Mouse (Mus musculus) ZHBTc4 (cell line): ENCODE measurements around the gene Qars.

Source experiments
- DNase-seq: peaks from one replicate; pipeline ENCODE4 v3.0.0-alpha.2; 2011; ENCODE audit warnings: low read depth, low spot score

Qars gene

DNA sequence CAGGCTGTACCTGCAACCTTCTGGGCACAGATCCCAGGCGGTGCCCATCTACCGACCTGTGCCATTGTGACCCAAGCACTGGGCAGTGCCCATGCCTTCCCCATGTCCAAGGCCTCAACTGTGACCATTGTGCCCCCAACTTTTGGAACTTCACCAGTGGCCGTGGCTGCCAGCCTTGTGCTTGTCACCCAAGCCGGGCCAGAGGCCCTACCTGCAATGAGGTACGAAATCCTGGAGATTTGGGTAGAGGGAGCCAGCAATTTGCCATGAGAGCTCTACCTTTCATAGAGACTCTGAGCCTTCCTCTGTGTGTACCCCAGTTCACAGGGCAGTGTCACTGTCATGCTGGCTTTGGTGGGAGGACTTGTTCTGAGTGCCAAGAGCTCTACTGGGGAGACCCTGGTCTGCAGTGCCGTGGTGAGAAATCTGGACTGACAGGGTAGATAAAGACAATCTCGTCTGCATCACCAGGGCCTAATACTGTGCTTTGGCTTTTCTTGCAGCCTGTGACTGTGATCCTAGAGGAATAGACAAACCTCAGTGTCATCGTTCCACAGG, 20.5 kb upstream of the Qars start:
- DNase-seq = no peak

DNA sequence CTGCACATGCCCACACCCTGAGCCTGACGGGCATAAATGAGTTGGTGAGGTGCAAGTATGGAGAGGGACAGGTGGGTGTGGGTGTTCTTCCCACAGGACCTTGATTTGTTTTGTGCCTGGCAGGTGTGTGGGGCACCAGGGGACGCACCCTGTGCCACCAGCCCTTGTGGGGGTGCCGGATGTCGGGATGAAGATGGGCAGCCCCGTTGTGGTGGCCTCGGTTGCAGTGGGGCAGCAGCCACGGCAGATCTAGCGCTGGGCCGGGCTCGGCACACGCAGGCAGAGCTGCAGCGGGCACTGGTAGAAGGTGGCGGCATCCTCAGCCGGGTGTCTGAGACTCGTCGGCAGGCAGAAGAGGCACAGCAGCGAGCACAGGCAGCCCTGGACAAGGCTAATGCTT, 19.1 kb upstream of the Qars start:
- peak; percentile 39 for DNase-seq

GRCm38 (mm10) chr9:108489215-108489614, 18.3 kb upstream of the Qars start:
- no peak for DNase-seq

- no peak for DNase-seq
Measured at GRCm38 (mm10) chr9:108489702-108490558, 17.6 kb upstream of the Qars start.

DNA sequence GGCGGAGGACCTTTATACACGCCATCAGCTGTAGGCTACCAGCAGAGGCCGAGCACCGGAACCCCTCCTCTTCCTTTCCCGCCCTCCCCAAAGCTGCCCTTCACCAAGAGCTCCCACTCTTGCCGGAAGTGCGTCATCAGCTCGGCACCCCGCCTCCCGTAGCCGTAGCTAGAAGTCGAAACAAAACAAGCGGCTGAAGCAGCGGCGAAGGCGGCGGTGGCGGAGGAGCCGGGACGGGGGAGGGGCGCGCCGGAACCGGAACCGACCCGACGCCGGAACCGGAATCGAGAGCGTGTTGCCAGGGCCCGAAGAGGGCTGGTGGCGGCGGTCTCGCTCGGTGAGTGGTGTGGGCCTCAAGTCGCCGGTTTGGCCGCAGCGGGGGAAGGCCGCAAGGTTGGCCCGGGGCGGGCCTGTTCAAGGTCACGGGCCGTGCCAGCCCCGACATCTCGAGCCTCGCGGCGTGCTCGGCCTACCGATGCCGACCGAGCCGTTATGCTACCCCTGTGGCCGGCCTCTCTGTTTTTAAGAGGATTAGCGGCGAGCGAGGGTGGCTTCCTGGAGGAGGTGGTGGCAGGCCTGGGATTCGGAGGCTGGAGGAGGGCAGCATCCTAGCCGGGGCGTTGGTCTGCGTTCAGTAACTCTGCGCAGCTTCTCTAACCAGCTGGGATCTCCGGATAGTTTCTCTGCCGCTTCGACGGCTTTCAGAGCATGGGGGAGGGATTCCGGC, 16.8 kb upstream of the Qars start, which contains the start of gene Usp19:
Usp19 (plus strand) TSS at position 44 of the 727 bp plus-strand sequence.
- DNase-seq = peak; percentile 98

GRCm38 (mm10) chr9:108491286-108491580, 16.3 kb upstream of the Qars start:
- DNase-seq = no peak

DNA sequence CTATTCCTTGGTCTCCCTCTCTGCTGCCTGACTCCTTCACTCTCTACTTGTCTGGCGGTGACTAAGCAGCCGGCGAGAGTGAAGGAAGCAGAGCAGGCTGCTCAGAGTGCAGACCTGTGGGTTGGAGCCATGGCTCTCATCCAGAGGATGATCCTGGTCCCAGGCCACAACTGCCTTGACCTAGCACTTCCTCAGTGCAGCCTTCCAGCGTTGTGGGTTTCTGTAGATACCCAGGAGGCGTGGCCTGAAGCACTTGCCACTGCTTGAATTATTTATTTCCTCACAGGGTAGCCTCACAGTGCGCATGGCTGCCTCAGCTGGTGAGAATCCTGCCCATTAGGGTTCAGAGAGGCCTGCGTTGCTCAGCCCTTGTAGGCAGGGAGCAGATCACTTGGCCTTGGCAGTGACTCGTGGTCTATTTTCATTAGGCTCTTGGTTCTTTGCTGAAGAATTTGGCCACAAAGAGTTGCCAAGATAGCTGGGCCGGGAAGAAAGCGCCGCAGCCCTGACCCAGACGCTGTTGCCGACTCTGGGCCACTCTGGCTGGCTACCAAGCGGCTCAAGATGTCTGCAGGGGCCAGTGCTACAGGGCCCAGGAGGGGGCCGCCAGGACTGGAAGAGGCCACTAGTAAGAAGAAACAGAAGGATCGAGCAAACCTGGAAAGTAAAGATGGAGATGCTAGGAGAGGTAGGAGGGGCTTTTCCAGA, 15.3 kb upstream of the Qars start:
- peak; percentile 73 for DNase-seq

DNA sequence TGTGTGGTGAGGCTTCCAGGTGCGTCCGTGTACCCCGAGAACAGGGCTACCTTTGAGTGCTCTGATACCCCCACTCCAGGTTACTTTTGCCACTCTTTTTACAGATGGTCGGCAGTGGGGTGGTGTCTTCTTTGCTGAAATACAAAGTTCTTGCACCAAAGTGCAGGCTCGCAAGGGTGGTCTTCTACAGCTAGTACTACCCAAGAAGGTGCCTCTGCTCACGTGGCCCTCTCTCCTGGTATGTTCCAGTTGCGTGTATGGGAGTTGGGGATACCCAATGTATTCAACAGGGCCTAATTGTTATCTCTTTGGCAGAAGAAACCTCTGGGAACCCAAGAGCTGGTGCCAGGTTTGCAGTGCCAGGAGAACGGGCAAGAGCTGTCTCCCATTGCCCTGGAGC, 14.3 kb upstream of the Qars start:
- DNase-seq = no peak

- DNase-seq = no peak
Measured at GRCm38 (mm10) chr9:108494146-108494825, 13.2 kb upstream of the Qars start.

DNA sequence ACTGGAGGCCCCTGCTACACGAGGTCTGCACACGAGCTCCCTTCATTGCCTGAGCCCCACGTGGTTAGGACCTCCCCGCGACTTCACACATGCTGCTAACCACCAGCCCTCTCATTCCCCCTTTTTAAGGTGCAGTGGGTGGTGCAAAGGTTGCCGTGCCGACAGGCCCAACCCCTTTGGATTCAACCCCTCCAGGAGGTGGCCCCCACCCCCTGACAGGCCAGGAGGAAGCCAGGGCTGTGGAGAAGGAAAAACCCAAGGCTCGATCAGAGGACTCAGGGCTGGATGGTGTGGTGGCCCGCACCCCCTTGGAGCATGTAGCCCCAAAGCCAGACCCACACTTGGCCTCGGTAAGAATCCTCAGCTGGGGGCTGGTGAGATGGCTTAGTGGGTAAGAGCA, 12.6 kb upstream of the Qars start:
- no peak for DNase-seq

- DNase-seq = no peak
Measured at GRCm38 (mm10) chr9:108499231-108499630, 8.3 kb upstream of the Qars start.

DNA sequence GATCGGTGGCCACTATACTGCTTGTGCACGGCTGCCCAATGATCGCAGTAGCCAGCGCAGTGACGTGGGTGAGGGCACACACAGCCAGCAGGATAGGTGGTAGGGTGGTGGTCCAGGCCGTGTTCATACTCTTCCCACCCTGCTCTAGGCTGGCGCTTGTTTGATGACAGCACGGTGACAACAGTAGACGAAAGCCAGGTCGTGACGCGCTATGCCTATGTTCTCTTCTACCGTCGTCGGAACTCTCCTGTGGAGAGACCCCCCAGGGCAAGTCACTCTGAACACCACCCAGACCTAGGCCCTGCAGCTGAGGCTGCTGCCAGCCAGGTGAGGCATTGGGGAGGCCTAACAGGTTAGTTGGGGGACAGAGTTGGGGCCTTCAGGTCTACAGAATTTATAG, 7.6 kb upstream of the Qars start:
- no peak for DNase-seq

GRCm38 (mm10) chr9:108506901-108507300, 605 bp upstream of the Qars start:
- DNase-seq = no peak

DNA sequence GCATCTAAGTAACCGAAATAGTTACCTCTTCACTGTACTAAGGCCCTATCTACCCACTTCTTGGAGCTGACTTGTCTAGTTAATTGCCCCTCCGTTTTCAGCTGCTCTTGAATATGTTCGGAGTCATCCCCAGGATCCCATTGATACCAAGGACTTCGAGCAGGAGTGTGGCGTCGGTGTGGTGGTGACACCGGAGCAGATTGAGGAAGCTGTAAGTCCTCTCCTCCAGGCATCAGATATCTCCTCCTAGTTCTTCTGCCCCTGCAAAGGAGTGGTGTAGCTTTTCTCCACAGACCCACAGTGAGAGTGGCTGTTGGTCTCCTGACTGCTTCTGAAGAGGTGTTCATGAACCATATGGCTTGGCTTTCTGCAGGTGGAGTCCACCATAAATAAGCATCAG, 1.3 kb downstream of the Qars start:
- DNase-seq = no peak

DNA sequence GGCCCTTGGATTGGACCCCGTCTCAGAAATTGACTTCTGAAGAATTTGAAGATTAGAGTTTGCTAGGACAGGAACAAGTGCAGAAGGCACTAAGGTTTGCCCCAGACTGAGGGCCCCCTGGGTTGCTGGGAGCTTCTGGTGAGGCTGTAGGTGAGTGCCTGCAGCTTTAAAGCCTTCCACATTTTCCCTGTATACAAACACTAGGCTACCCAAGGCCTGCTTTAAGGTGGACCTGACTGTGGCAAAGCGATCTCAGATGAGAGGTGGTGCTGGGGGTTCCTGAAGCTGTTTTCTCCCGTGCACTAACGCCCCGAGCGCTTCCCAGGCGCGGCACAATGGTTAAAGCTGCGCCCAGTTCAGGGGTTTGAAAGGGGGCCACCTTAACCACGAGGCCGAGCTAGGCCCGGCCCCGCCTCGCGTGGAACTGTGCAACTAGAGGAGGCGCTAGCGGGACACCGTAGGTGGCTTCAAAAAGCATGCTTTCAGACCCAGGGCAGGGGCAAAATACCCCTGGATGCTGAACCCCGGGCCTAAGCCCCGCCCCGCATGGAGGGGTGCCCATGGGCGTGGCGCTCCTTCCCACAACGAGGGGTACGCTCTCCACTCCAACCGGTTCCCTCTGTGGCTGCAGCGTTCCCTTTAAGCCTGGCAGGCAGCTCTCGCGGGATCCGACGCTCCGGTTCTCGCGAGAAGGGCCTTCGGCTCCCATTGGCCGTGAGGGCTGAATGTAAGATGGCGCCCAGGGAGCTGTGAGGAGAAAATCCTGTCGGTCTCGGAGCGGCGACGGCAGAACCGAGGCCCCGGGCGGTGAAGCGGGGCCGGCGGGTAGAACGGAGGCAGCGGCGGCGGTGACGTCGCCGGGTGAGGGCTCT, 9.1 kb downstream of the Qars start, which contains the start of gene Qrich1:
Qrich1 (plus strand) TSS at position 427 of the 872 bp plus-strand sequence.
- peak; percentile 98 for DNase-seq

GRCm38 (mm10) chr9:108517253-108517930, 9.9 kb downstream of the Qars start:
- DNase-seq = peak; percentile 94

DNA sequence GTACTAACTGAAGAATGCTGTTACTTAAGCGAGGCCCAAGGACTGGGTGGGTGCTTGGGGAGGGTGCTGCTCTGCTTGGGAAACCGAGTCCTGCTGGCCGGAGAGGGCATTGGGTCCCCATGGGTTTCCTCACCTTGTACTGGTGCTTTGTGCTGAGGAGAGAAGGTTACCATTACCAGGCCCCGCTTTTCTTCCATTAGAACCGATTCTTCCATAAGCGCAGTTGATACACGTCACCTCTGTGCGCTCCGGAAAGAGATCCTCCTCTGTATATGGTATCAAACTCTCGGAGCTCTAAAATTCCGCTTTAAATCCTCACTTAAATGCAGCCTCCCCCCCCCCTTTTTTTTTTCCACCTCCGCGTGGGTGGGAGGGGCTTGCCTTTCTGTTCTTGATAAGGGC, 10.4 kb downstream of the Qars start:
- DNase-seq = peak; percentile 79

GRCm38 (mm10) chr9:108521604-108522003, 14.1 kb downstream of the Qars start:
- DNase-seq = no peak

DNA sequence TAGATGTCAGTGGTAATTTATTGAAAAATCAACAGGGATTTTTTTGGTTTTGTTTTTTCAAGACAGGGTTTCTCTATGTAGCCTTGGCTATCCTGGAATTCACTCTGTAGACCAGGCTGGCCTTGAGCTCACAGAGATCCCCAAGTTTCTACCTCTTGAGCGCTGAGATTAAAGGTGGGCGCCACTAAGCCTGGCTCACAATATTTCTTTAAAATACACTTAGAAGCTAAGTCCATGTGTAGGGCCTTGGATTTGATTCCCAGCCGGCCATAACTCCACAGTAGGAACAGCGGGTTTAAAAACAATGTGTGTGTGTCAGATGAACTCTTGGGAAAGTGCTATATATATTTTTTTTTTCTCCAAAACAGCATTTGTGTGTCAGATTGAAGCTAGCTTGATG, 15.8 kb downstream of the Qars start:
- DNase-seq = no peak

DNA sequence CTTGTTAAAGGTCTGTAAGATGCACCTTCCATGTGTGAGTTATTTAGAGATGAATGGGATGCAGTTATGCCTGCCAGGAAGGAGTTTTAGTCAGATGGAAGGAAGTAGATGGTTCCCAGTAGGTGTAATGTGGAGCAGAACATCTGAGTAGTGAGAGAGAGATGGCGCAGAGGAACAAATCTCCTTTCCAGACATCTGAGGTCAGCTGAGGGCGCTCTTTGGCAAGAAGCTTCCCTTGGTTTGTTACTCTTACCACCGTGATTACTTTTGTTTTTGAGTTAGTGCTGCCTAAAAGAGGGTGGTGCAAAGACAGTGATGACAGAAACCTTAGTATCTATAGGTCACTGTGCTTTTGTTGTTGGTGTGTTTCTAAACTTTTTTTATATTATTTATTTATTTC, 17.9 kb downstream of the Qars start:
- DNase-seq = no peak
